Mouse (Mus musculus) liver, embryonic 14.5 days (tissue): ENCODE data around the gene Cfap126. TPM values are rescaled to one million over a fixed set of nuclear protein-coding genes. Genes with fewer than 3 reads are reported as not detected.

Experiments
- ATAC-seq: fragments of 200-750 bp; cut with Nextera tagmentation; 2 replicates; pipeline ENCODE4 v1.8.0; 2017; ENCODE audit warnings: moderate number of reproducible peaks, mild to moderate bottlenecking, moderate library complexity; ENCODE audit not compliant: insufficient read depth
- DNase-seq, 3 experiments: peaks; one replicate each; pipeline ENCODE4 v3.0.0-alpha.2; 2012 to 2013; ENCODE audit warnings: low read depth in 3 of 3, low spot score in 3 of 3
- H3K27ac ChIP-seq: fragments of 300-500 bp; sonication (generic); 2 replicates; pipeline ENCODE4 v1.5.1; 2014; ENCODE audit warnings: moderate library complexity, mild to moderate bottlenecking, control low read depth, inconsistent platforms
- H3K27me3 ChIP-seq: fragments of 300-500 bp; sonication (generic); 2 replicates; pipeline ENCODE4 v1.6.1; 2014; ENCODE audit warnings: mild to moderate bottlenecking, low read length, moderate library complexity; ENCODE audit not compliant: control insufficient read depth, insufficient read depth
- H3K36me3 ChIP-seq: fragments of 300-500 bp; sonication (generic); replicated peaks from 2 replicates; pipeline ENCODE4 v1.6.1; 2014; ENCODE audit warnings: low read depth; ENCODE audit not compliant: control insufficient read depth, insufficient read depth
- H3K4me1 ChIP-seq, 2 experiments: fragments of 200-500 bp in 1 of 2; fragments of 300-500 bp in 1 of 2; sonication (generic) in 1 of 2; replicated peaks; 2 replicates each; pipeline ENCODE4 v1.6.1; 2012 to 2014; ENCODE audit warnings: antibody characterized with exemption in 1 of 2, inconsistent platforms in 1 of 2, low read length in 1 of 2; ENCODE audit not compliant: control insufficient read depth in 2 of 2, insufficient read depth in 2 of 2
- H3K4me2 ChIP-seq: fragments of 300-500 bp; sonication (generic); 2 replicates; pipeline ENCODE4 v1.6.1; 2014; ENCODE audit warnings: low read depth, mild to moderate bottlenecking, control low read depth, moderate library complexity
- H3K4me3 ChIP-seq, 2 experiments: fragments of 200-500 bp in 1 of 2; fragments of 300-500 bp in 1 of 2; sonication (generic) in 1 of 2; 2 replicates each; pipeline ENCODE4 v1.5.1; 2012 to 2014; ENCODE audit warnings: low read depth in 2 of 2, low read length in 2 of 2, mild to moderate bottlenecking in 2 of 2, control low read depth in 1 of 2, inconsistent platforms in 1 of 2, moderate library complexity in 1 of 2; ENCODE audit not compliant: insufficient read depth in 1 of 2
- H3K9ac ChIP-seq: fragments of 300-500 bp; sonication (generic); replicated peaks from 2 replicates; pipeline ENCODE4 v1.6.1; 2014; ENCODE audit warnings: mild to moderate bottlenecking, control low read depth, moderate library complexity
- H3K9me3 ChIP-seq: fragments of 300-500 bp; sonication (generic); 2 replicates; pipeline ENCODE4 v1.6.1; 2016; ENCODE audit warnings: low read length, mixed read lengths; ENCODE audit not compliant: control insufficient read depth
- CTCF ChIP-seq: IDR thresholded peaks from 2 replicates; pipeline ENCODE4 v1.5.1; 2016; ENCODE audit warnings: antibody characterized with exemption, low read depth, control low read depth
- EP300 ChIP-seq: IDR thresholded peaks from 2 replicates; pipeline ENCODE4 v1.6.1; 2016; ENCODE audit warnings: antibody characterized with exemption, low read depth
- WGBS: fragments of 180-500 bp; shearing (Covaris S2); extraction: QIAGEN DNeasy Blood & Tissue Kit; methylation state at CpG from one replicate; pipeline ENCODE4 v1.1.7; 2014; ENCODE audit not compliant: insufficient replicate concordance; 5-methylcytosine and 5-hydroxymethylcytosine counted together
- polyA plus RNA-seq, 2 experiments: library from polyadenylated mRNA; depleted of rRNA in 1 of 2; stranded (reverse) in 1 of 2; unstranded in 1 of 2; fragments of >200 nt; fragmentation: Nextera tagmentation in 1 of 2; extraction: Ambion mirVana in 1 of 2; gene quantifications; 2 replicates each; pipeline versions ENCODE4 v1.2.1 to v1.2.3; 2012 to 2014

The Cfap126 gene
- polyA plus RNA-seq, 2 experiments = 1.8 to 1.9 TPM

DNA sequence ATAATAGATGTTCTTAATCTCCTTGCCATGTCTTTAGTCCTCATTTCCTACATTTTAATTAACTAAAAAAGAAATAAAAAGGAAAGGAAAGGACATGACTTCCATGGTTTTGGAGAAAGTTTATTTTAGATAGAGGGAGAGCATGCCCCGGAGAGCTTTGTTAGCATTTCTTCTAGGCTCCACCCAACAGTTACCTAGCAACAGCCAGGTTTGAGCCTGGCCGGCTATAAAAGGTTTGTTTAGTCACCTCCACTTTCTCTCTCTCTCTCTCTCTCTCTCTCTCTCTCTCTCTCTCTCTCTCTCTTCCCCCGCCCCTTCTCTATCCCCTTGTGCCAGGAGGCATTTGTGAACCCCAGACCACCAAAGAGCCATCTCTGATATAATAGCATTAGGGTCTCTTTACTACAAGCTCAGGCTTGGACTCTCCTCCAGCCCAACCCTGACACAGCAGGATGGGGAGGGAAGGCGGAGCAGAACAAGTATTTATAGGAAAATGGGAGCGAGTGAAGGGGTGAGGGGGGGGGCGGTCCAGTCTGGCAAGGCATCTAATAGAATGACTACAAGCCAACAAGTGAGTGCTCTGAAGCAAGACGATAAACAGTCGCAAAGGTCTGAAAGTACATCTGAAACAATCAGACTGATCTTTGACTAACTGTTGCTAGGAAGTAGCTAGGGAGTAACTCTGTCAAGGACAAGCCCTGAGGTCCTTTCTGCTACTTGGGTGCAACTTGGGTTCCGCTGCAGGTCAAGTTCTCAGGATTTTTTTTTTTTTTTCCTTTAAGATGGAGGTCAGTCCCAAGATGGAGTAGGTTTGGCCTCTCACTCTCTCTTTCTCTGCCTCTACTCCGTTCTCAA, 17.4 kb upstream of the Cfap126 start:
- TF ChIP-seq EP300 = no peak
- H3K9me3 ChIP-seq = no peaks in the 10 kb centered on the region
- no peak for DNase-seq
- H3K9ac ChIP-seq = no peak overlapping the region
- no peak overlapping the region for H3K4me2 ChIP-seq
- WGBS = 33% methylated on average over 10 of the region's 10 CpGs
- H3K27ac ChIP-seq = no peak overlapping the region
- no peak for ATAC-seq
- H3K36me3 ChIP-seq = no peaks in the 10 kb centered on the region
- no peaks in the 10 kb centered on the region for H3K27me3 ChIP-seq
- H3K4me1 ChIP-seq = peaks cover 14 to 26% of the 10 kb centered on the region in 2 experiments
- H3K4me3 ChIP-seq = no peak overlapping the region

DNA sequence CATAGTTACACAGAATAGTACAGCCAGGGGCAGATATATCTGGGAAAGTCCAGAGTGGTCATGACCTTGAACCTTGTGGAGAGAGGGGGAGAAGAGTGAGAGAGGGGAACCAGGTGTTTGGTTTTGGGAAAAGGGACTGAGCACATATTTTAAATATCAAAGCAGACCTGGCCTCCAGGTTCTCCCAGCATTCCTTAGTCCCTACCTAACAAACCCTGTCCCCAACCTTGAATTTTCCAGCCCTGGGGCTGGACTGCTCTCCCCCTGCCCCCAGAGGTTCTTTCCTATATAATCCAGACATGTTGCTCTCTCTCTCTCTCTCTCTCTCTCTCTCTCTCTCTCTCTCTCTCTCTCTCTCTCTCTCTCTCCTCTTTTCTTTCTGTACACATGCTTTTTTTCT, 16.6 kb upstream of the Cfap126 start:
- H3K27ac ChIP-seq = no peak overlapping the region
- no peaks in the 10 kb centered on the region for H3K36me3 ChIP-seq
- no peaks in the 10 kb centered on the region for H3K27me3 ChIP-seq
- no peaks in the 10 kb centered on the region for H3K9me3 ChIP-seq
- no peak for DNase-seq
- H3K4me3 ChIP-seq = no peak overlapping the region
- no peak overlapping the region for H3K9ac ChIP-seq
- no peak for ATAC-seq
- TF ChIP-seq EP300 = no peak
- no peak for TF ChIP-seq CTCF
- peak overlapping the region; percentile 11 for H3K4me2 ChIP-seq
- peaks cover 14 to 28% of the 10 kb centered on the region in 2 experiments for H3K4me1 ChIP-seq

DNA sequence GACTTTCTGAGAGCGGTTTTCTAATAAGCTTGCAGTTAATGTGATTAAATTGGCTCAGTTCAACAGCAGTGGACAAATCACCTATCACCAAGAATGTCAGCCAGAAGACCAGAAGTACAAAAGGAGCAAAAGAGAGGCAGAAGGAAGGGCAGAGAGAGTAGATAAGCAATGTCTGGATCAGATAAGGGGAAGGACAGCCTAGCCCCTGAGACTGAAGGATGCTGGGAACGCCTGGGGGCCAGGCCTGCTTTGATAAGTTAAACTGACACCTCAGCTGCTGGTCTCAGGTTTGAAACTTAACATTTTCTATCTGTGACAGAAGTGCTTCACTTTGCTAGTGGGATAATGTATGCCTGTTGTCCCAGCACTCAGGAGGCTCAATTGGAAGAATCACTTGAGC, 16.1 kb upstream of the Cfap126 start:
- Histone ChIP-seq H3K4me3 (no peak overlapping the region), H3K27ac (no peak overlapping the region), H3K9ac (no peak overlapping the region; the same call in 1 of the 2 replicates), H3K36me3 (no peaks in the 10 kb centered on the region), H3K9me3 (no peaks in the 10 kb centered on the region), H3K4me1 (peaks cover 14 to 28% of the 10 kb centered on the region in 2 experiments), H3K4me2 (peak overlapping the region; percentile 11), H3K27me3 (no peaks in the 10 kb centered on the region)
- TF ChIP-seq EP300 = peak; percentile 68
- no peak for TF ChIP-seq CTCF
- ATAC-seq = peak; percentile 11; the same call in 1 of the 2 replicates
- peak; percentile 50 to 59 (median 52) for DNase-seq
- 16% methylated on average over 2 of the region's 2 CpGs for WGBS

DNA sequence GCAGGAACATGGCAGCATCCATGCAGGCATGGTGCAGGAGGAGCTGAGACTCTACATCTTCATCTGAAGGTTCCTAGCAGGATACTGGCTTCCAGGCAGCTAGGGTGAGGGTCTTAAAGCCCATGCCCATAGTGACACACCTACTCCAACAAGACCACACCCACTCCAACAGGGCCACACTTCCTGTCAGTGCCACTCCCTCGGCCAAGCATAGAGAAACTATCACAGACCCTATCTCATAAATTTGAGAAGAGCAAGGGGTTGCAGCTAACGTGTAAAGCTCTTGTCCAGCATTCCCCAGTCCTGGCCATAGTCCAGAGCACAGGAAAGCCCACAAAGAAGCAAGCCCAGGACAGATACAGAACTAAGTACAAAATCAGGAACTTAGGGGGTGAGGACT, 12.7 kb upstream of the Cfap126 start:
- Histone ChIP-seq H3K4me2 (no peak overlapping the region; the same call in 1 of the 2 replicates), H3K27me3 (no peaks in the 10 kb centered on the region), H3K27ac (no peak overlapping the region), H3K4me3 (no peak overlapping the region), H3K36me3 (no peaks in the 10 kb centered on the region), H3K9ac (no peak overlapping the region), H3K9me3 (no peaks in the 10 kb centered on the region), H3K4me1 (peaks cover 19 to 29% of the 10 kb centered on the region in 2 experiments)
- no peak for ATAC-seq
- TF ChIP-seq CTCF (no peak), EP300 (no peak)
- WGBS = 15% methylated on average over 2 of the region's 2 CpGs
- DNase-seq = no peak

DNA sequence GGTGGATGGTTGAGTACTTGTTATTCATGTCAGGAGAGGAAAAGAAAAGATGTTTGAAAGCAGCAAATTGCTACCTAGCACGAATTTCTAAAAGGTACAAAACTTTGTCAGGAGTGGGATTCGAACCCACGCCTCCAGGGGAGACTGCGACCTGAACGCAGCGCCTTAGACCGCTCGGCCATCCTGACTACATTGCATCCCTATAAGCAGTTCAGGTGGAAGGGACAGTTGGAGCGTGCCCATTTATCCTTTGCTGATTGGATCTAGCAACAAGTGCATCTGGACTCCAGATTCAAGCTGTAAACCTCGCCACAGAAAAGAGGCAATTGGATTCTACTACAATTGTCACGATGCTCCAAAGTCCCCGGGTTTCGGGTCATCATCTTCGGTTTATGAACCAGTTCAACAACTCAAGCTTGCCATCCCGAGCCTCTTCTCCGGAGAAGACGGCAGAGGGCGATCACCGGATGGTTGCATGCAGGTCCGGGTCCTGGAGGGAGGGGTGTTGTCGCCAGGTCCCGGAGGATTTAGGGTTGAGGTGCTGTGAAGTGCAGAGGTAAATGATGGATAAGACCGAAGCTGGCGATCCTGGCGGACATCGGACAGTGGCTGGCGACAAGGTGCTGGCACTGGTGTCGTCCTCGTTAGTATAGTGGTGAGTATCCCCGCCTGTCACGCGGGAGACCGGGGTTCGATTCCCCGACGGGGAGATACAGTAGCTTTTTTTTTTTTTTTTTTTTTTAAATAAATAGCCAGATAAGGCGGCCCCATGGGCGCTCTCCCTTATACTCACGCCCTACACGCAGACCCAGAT, 11.8 kb upstream of the Cfap126 start:
- Histone ChIP-seq H3K4me2 (peak overlapping the region; percentile 92), H3K9ac (peak overlapping the region; percentile 72), H3K36me3 (no peaks in the 10 kb centered on the region), H3K27ac (no peak overlapping the region; the same call in 1 of the 2 replicates), H3K9me3 (no peaks in the 10 kb centered on the region), H3K4me3 (peak overlapping the region; percentile 68 to 88), H3K4me1 (peaks cover 17 to 22% of the 10 kb centered on the region in 2 experiments), H3K27me3 (no peaks in the 10 kb centered on the region)
- TF ChIP-seq CTCF (peak; percentile 53), EP300 (no peak)
- WGBS = under 1% methylated on average over 40 of the region's 40 CpGs
- DNase-seq (peak; percentile 64 to 73 (median 65)), ATAC-seq (peak; percentile 80)
